Mouse (Mus musculus) olfactory bulb, adult 2 months (tissue): ENCODE measurements at regions not wholly inside any gene's neighbourhood (a gene's known extent, or its start where the extent isn't known, plus 50 kb on each side); places are given as distances from the start of the nearest gene placed in this dataset.

ENCODE experiments used
- CTCF ChIP-seq: fragments of 200-500 bp; IDR thresholded peaks from 2 replicates; pipeline ENCODE4 v1.5.1; 2012; ENCODE audit warnings: low read depth, mild to moderate bottlenecking, low read length, moderate library complexity; ENCODE audit not compliant: insufficient read depth
- POLR2A ChIP-seq: fragments of 200-500 bp; IDR thresholded peaks from 2 replicates; pipeline ENCODE4 v1.6.1; 2012; ENCODE audit warnings: mild to moderate bottlenecking, low read depth, low read length, moderate library complexity; ENCODE audit not compliant: insufficient read depth

DNA sequence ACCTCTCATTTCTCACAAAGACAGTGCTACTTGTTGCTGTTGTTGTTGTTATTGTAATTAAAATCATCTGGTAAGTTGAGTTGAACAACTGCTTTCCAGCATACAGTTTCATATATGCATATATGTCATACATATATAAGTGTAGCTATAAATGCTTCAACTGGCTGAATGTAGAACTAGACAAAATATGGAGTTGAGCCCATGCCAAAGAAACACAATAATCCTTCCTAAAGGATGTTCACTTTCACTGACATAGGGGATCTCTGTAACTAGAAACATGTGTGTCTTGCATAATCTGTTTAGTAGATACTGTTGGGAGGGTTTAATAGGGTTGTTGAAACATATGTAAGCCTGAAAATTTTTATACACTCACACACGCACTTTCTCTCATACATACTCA, 247.9 kb downstream of the Rfpl4b start:
- no peak for TF ChIP-seq CTCF
- no peak for TF ChIP-seq POLR2A
